Mouse (Mus musculus): ENCODE measurements around the gene Maml1. TPM values are rescaled to one million over a fixed set of nuclear protein-coding genes. Genes with fewer than 3 reads are reported as not detected.
A peak's percentile ranks its signal among the peaks of the same experiment; 100 is the strongest.

The Maml1 gene
- polyA plus RNA-seq, 1 experiment from 2014 or later = 4.1 TPM

DNA sequence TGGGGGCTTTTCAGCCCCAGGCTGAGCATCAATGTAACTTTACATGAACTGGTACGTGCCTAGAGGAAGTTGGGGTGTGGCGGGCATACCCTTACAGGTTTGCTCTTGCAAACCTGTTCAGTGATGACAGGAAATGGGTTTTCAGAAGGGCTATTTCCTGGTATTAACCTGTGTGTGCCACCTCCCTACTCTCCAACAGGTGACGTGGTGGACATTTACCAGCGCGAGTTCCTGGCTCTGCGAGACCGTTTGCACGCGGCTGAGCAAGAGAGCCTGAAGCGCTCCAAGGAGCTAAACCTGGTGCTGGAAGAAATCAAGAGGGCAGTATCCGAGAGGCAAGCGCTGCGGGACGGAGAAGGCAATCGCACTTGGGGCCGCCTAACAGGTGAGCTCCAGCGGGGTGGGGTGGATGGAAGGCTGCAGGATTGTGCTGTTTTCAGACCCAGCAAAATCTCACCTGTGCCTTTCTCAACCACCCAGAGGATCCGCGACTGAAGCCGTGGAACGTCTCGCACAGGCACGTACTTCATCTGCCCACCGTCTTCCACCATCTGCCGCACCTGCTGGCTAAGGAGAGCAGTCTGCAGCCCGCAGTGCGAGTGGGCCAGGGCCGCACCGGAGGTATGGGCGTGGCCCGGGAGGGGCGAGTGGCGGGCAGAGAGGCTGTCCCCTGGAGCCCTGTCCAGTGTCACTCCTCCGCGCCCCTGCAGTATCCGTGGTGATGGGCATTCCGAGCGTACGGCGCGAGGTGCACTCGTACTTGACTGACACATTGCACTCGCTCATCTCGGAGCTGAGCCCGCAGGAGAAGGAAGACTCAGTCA is 61.4 kb downstream of the Maml1 start:
- H3K27ac ChIP-seq (ENCODE audit: low read length) = no peak overlapping the region
- H3K36me3 ChIP-seq (ENCODE audit: control insufficient read depth, insufficient read depth, low read length) = peaks cover 18% of the 10 kb centered on the region; the same call in 1 of the 2 replicates
- H3K4me3 ChIP-seq (replicated peaks; ENCODE audit: low read length) = 0 out of 2 replicates have a peak overlapping the region, but pooled peaks have one; percentile 22
- H3K9me3 ChIP-seq (replicated peaks; ENCODE audit: control insufficient read depth, low read length) = no peaks in the 10 kb centered on the region
- ATAC-seq (ENCODE audit: insufficient read depth, low FRiP score) = peak; percentile 22; the same call in 1 of the 2 replicates
- peak overlapping the region; percentile 44; the same call in 1 of the 2 replicates for H3K9ac ChIP-seq (ENCODE audit: low read length)
- H3K4me2 ChIP-seq (ENCODE audit: low read depth, low read length) = peak overlapping the region; percentile 48
- WGBS = 38% methylated on average over 45 of the region's 45 CpGs
- peaks cover 41% of the 10 kb centered on the region for H3K4me1 ChIP-seq (ENCODE audit: control insufficient read depth, insufficient read depth, low read length)
- no peaks in the 10 kb centered on the region for H3K27me3 ChIP-seq (ENCODE audit: control insufficient read depth, insufficient read depth, low read length)

DNA sequence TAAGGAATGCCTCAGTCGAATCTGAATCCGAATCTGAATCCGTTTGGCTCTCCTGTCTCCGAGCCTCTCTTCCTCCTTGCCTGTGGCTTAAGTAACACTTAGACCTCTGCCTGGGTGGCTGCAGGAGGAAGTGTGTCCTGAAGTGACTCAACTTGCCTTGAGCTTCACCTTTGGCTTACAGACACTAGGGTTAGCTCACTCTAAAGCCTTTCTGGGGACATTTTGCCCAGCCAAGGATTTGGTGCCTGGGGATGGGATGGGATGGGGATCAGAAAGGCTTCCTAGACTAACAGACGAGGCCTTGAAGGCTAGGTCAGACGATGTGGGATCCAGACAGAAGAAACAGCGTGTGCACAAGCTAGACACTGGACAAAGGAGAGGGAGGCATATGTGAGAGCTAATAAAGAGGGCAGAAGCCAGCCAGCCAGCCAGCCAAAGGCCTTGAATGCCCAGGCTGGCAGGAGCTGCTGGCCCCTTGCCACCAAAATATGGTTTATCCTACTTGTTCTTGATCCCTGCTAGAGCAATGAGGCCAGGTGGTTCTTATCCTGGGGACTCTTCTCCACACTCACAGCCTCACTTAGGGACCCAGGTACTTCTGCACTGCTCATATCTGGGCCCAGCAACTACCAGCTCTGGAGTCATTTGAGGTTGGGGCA is 62.7 kb downstream of the Maml1 start:
- H3K4me3 ChIP-seq (replicated peaks; ENCODE audit: low read length) = no peak overlapping the region
- no peak for ATAC-seq (ENCODE audit: insufficient read depth, low FRiP score)
- peaks cover 41% of the 10 kb centered on the region for H3K4me1 ChIP-seq (ENCODE audit: control insufficient read depth, insufficient read depth, low read length)
- H3K9me3 ChIP-seq (replicated peaks; ENCODE audit: control insufficient read depth, low read length) = no peaks in the 10 kb centered on the region
- no peaks in the 10 kb centered on the region for H3K27me3 ChIP-seq (ENCODE audit: control insufficient read depth, insufficient read depth, low read length)
- H3K27ac ChIP-seq (ENCODE audit: low read length) = no peak overlapping the region
- WGBS = 59% methylated on average over 7 of the region's 7 CpGs
- no peak overlapping the region for H3K9ac ChIP-seq (ENCODE audit: low read length)
- peaks cover 13% of the 10 kb centered on the region; the same call in 1 of the 2 replicates for H3K36me3 ChIP-seq (ENCODE audit: control insufficient read depth, insufficient read depth, low read length)
- no peak overlapping the region for H3K4me2 ChIP-seq (ENCODE audit: low read depth, low read length)

DNA sequence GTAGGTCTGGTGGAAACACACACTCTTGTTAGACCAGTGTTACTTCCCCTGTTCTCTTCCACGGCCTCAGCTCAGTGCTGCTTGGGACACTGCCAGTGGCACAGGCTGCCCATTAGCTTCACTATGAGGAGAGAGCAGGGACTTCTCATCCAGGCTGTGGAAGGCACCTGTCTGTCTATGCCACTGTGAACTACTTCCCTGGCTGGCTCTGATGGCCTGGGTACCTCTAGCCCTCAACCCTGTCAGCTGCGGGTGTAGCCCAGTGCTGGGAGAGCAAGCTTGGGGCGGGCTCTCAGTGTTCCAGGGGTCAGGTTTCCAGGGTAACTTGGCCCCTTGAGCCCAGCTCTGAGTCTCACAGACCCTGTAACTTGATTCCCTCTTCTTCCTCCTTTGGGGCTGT is 63.3 kb downstream of the Maml1 start:
- no peaks in the 10 kb centered on the region for H3K27me3 ChIP-seq (ENCODE audit: control insufficient read depth, insufficient read depth, low read length)
- no peak overlapping the region for H3K4me3 ChIP-seq (replicated peaks; ENCODE audit: low read length)
- H3K4me2 ChIP-seq (ENCODE audit: low read depth, low read length) = no peak overlapping the region
- H3K9me3 ChIP-seq (replicated peaks; ENCODE audit: control insufficient read depth, low read length) = no peaks in the 10 kb centered on the region
- H3K4me1 ChIP-seq (ENCODE audit: control insufficient read depth, insufficient read depth, low read length) = peaks cover 46% of the 10 kb centered on the region
- 43% methylated on average over 3 of the region's 3 CpGs for WGBS
- no peak for ATAC-seq (ENCODE audit: insufficient read depth, low FRiP score)
- no peak overlapping the region for H3K27ac ChIP-seq (ENCODE audit: low read length)
- H3K36me3 ChIP-seq (ENCODE audit: control insufficient read depth, insufficient read depth, low read length) = peaks cover 11% of the 10 kb centered on the region; the same call in 1 of the 2 replicates
- H3K9ac ChIP-seq (ENCODE audit: low read length) = peak overlapping the region; percentile 46; the same call in 1 of the 2 replicates

DNA sequence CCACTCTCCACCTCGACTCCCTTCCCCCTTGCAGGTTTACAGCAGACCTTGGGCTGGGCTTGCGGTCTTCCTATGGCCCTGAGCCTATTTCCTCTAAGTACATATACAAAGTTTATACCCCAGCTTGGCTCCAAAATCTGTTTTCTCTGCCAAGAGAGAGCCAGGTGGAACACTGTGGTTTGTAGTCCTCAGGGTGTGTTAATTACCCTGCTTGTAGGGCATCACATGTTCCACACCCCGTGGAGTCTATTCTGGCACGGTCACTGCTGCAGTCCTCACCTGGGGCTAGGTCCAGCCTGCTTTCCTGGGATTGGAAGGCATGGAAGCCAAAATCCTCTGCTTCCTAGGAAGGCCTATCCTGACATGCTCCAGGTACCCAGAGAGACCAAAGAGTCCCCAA is 64.4 kb downstream of the Maml1 start:
- no peaks in the 10 kb centered on the region for H3K27me3 ChIP-seq (ENCODE audit: control insufficient read depth, insufficient read depth, low read length)
- no peak for ATAC-seq (ENCODE audit: insufficient read depth, low FRiP score)
- no peak overlapping the region for H3K4me3 ChIP-seq (replicated peaks; ENCODE audit: low read length)
- H3K4me2 ChIP-seq (ENCODE audit: low read depth, low read length) = no peak overlapping the region
- H3K36me3 ChIP-seq (ENCODE audit: control insufficient read depth, insufficient read depth, low read length) = peaks cover 1% of the 10 kb centered on the region; the same call in 1 of the 2 replicates
- 76% methylated on average over 4 of the region's 4 CpGs for WGBS
- H3K9ac ChIP-seq (ENCODE audit: low read length) = no peak overlapping the region
- H3K27ac ChIP-seq (ENCODE audit: low read length) = no peak overlapping the region
- no peaks in the 10 kb centered on the region for H3K9me3 ChIP-seq (replicated peaks; ENCODE audit: control insufficient read depth, low read length)
- peaks cover 47% of the 10 kb centered on the region for H3K4me1 ChIP-seq (ENCODE audit: control insufficient read depth, insufficient read depth, low read length)

DNA sequence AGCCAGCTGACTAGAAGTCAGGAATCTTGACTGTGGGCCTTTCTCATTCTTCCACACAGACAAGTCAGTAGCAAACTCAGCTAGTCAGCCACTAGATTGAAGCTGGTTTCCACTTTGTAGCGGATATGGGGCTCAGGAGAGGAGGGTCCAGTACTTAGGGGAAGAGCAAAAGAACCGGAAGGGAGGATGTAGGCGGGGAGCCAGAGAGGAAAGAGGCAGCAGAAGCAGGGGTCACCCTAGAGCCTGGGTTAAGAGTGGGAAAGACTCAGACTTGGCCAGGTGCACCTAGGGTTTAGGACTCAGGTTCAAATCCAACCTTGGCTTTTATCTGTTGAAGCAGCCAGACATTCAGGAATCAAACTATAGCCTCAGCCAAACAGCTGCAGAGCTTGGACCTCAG is 64.9 kb downstream of the Maml1 start:
- Histone ChIP-seq H3K9me3 (replicated peaks; ENCODE audit: control insufficient read depth, low read length) (no peaks in the 10 kb centered on the region), H3K27ac (ENCODE audit: low read length) (no peak overlapping the region), H3K27me3 (ENCODE audit: control insufficient read depth, insufficient read depth, low read length) (no peaks in the 10 kb centered on the region), H3K4me1 (ENCODE audit: control insufficient read depth, insufficient read depth, low read length) (peaks cover 47% of the 10 kb centered on the region), H3K4me2 (ENCODE audit: low read depth, low read length) (0 out of 2 replicates have a peak overlapping the region, but pooled peaks have one; percentile 92), H3K4me3 (replicated peaks; ENCODE audit: low read length) (no peak overlapping the region), H3K36me3 (ENCODE audit: control insufficient read depth, insufficient read depth, low read length) (no peaks in the 10 kb centered on the region), H3K9ac (ENCODE audit: low read length) (0 out of 2 replicates have a peak overlapping the region, but pooled peaks have one; percentile 99)
- no peak for ATAC-seq (ENCODE audit: insufficient read depth, low FRiP score)
- 65% methylated on average over 3 of the region's 3 CpGs for WGBS

DNA sequence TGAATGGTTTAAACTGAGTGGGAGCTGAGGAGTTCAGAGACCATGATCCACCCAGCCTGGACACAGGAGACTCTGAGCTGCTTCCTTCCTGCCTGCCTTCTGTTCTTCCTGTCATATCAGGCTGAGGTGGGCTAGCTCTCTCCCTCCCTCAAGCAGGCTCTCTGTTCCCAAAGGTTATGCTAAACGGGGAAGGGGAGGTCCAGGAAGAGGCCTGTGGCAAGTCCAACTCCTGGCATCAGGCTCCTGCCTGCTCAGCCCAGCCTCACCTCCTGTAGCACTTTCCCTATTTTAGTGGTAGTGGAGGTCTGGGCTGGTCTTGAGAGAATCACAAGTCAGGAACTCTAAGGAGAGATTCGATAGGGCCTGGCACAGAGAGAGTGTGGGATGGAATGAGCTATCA is 65.7 kb downstream of the Maml1 start:
- ATAC-seq (ENCODE audit: insufficient read depth, low FRiP score) = no peak
- 37% methylated on average over 2 of the region's 2 CpGs for WGBS
- H3K4me3 ChIP-seq (replicated peaks; ENCODE audit: low read length) = peak overlapping the region; percentile 85
- no peaks in the 10 kb centered on the region for H3K27me3 ChIP-seq (ENCODE audit: control insufficient read depth, insufficient read depth, low read length)
- no peaks in the 10 kb centered on the region for H3K36me3 ChIP-seq (ENCODE audit: control insufficient read depth, insufficient read depth, low read length)
- peak overlapping the region; percentile 99 for H3K9ac ChIP-seq (ENCODE audit: low read length)
- H3K9me3 ChIP-seq (replicated peaks; ENCODE audit: control insufficient read depth, low read length) = no peaks in the 10 kb centered on the region
- peaks cover 47% of the 10 kb centered on the region for H3K4me1 ChIP-seq (ENCODE audit: control insufficient read depth, insufficient read depth, low read length)
- H3K27ac ChIP-seq (ENCODE audit: low read length) = peak overlapping the region; percentile 88; the same call in 1 of the 2 replicates
- H3K4me2 ChIP-seq (ENCODE audit: low read depth, low read length) = peak overlapping the region; percentile 92

DNA sequence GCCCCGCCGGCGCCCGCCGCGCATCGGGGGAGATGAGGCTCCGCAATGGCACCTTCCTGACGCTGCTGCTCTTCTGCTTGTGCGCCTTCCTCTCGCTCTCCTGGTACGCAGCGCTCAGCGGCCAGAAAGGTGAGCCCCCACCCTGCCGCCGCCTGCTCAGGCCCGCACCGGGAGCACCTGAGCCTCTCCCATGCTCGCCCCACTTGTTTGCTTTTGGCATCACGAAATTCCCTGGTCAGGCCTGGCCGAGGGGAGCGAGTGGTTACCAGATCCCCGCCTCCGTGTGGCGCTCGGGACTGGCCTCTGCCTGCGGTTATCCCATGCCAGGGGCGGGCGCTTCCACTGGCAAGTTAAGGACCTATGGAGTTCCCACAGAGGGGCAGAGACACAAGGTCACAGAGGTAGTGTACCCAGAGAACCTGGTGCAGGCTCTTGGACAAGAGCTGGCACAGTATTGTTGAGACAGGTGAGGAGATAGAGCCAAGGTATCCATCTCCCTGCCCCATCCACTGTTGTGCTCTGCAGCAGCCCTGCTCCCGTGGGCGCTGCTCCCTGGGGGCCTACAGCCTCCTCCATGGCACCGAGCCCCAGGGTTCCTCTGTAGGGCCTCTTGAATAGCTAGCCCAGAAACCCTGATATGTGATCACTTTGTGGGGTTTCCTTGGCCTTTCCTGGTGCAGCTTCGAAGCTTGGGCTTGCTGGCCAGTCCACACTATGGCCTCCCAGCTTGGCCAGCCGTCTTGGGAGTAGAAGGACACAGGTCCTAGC is 66.3 kb downstream of the Maml1 start:
- peak overlapping the region; percentile 99 for H3K9ac ChIP-seq (ENCODE audit: low read length)
- no peaks in the 10 kb centered on the region for H3K36me3 ChIP-seq (ENCODE audit: control insufficient read depth, insufficient read depth, low read length)
- H3K4me3 ChIP-seq (replicated peaks; ENCODE audit: low read length) = peak overlapping the region; percentile 85
- no peaks in the 10 kb centered on the region for H3K9me3 ChIP-seq (replicated peaks; ENCODE audit: control insufficient read depth, low read length)
- no peaks in the 10 kb centered on the region for H3K27me3 ChIP-seq (ENCODE audit: control insufficient read depth, insufficient read depth, low read length)
- 3% methylated on average over 30 of the region's 34 CpGs for WGBS
- H3K27ac ChIP-seq (ENCODE audit: low read length) = peak overlapping the region; percentile 88
- H3K4me1 ChIP-seq (ENCODE audit: control insufficient read depth, insufficient read depth, low read length) = peaks cover 45% of the 10 kb centered on the region
- H3K4me2 ChIP-seq (ENCODE audit: low read depth, low read length) = peak overlapping the region; percentile 92
- peak; percentile 8 for ATAC-seq (ENCODE audit: insufficient read depth, low FRiP score)

DNA sequence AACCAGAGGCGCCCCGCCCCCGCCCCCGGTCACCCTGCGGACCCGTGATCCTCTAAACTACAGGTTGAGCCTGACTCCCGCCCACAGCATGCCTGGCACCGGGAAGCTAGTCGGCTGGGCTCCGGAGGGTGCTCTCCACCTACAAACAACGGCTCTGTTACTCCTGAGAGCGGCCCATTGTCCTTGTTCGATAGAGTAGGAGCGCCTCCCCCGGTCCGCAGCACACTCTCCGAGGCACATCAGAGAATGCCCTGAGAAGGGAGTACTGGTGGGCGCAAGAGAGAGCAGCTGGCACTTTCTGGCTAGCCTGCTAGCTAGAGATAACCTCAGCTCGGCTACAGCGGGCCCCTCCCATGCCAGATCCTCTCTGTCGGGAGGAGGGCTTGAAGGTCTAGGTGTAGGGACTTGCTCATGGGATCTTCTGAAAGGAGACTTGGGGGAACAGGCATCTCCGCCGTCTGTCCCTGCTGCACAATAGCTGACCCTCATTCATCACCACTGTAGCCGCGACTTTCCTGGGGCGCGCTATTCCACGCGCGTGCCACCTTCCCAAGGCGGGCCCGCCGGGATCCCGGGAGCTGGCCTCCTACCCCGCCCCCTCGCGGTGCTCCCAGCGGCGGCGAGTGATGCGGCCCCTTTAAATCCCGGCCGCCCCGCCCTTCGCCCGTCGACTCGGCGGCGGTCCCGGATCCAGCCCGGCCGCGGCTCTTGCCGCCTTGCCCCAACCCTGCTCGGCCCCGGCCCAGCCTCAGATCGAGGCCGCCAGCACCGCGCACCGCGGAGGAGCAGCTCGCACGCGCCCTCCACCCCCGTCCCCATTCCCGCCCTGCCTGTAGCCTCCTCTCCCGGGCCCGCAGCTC is 67.2 kb downstream of the Maml1 start:
- H3K4me1 ChIP-seq (ENCODE audit: control insufficient read depth, insufficient read depth, low read length) = peaks cover 38% of the 10 kb centered on the region
- peak overlapping the region; percentile 85 for H3K4me3 ChIP-seq (replicated peaks; ENCODE audit: low read length)
- no peaks in the 10 kb centered on the region for H3K36me3 ChIP-seq (ENCODE audit: control insufficient read depth, insufficient read depth, low read length)
- peak overlapping the region; percentile 92 for H3K4me2 ChIP-seq (ENCODE audit: low read depth, low read length)
- WGBS = under 1% methylated on average over 67 of the region's 70 CpGs
- no peaks in the 10 kb centered on the region for H3K9me3 ChIP-seq (replicated peaks; ENCODE audit: control insufficient read depth, low read length)
- peak overlapping the region; percentile 99 for H3K9ac ChIP-seq (ENCODE audit: low read length)
- no peaks in the 10 kb centered on the region for H3K27me3 ChIP-seq (ENCODE audit: control insufficient read depth, insufficient read depth, low read length)
- peak; percentile 89 for ATAC-seq (ENCODE audit: insufficient read depth, low FRiP score)
- peak overlapping the region; percentile 88 for H3K27ac ChIP-seq (ENCODE audit: low read length)
